Mouse (Mus musculus): ENCODE measurements around the gene Dlg2.

Gene Dlg2

GRCm38 (mm10) chr7:91724397-91724796, 1247.9 kb downstream of the Dlg2 start:
- in situ Hi-C loops (cut with MboI, MseI): no loop called here

DNA sequence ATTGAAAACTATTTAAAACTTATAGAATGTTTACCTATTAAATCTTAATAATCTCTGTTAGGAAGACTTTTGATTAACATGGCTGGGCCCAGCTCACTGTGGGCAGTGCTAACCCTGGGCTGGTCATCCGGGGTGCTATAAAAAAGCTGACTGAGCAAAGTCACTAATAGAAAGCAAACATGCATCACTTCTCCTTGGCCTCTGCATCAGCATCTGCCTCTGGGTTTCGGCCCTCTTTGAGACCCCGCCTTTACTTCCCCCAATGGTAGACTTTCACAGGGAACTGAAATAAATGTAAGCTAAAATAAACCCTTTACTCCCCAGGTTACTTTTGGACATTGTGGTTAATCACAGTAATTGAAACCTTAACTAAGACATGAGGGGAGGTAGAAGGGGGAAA, 1264.3 kb downstream of the Dlg2 start:
- in situ Hi-C loops (cut with MboI, MseI): no loop called here

DNA sequence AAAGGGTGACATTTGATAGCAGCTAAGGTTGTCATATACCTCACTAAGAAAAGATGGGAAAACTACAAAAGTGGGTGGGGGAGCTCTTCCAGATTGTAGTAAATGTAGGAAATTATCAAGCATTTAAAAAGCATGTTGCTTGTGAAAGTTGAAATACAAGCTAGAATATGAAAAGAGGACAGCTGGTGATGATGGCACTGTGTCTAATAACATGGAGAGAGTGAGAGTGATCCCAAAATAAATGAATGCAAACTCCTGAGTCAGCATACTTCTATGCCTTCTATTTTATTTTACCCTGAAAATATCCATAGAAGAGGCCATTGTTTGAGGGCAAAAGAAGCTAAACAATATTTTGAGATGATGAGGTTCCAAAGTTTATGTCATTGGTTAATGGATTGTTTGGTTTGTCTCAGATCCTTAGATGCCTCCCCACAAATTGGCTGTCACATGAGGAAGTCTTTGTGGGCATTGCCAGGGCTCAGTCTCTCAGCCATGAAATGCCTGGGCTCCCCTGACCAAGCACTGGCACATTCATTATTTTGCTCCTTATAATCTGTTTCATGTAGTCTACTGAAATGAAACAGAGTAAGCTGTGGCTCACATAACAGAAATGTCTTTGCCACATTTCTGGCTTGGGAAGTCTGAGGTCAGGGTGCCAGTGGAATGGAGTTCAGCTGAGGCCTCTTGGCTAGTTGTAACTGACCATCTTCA, 1276.8 kb downstream of the Dlg2 start:
- in situ Hi-C loops (cut with MboI, MseI): no loop called here

DNA sequence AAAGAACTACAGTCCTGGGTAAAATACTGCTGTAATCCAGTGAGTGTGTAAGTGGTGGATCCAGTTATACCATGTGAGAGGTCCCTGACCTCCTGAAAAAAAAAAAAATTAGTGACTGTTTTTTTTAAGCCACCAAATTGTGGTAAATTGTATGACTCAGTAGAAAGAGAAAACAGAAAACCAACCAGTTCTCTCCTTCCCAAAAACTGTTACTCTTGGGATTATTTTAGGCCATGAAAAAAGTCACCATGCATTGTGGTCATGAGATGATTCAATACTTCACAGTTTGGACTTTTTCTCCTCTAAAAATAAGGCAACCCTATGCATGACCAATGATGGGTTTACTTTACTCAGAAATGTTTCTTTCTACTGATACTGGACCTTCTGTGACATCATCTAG, 1291.2 kb downstream of the Dlg2 start:
- in situ Hi-C loops (cut with MboI, MseI): no loop called here

DNA sequence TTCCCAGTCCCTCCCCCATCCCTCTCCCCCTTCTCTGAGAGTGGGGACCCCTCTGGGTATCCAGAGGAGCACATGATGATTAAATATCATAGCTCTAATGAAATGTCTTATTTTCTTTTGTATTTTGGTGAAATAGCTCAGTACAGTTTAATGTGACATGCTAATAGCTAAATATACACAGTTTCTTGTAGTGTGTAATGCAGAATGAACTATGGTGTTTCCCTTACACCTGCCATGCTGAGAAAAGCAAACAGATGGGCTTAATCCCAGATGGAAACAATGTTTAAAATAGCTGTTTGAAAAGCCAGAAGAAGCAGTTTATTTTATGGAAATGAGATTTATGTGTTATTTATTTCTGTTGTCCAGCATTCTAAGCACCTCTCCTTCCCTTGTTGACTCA, 1302.2 kb downstream of the Dlg2 start:
- in situ Hi-C loops (cut with MboI, MseI): no loop called here

DNA sequence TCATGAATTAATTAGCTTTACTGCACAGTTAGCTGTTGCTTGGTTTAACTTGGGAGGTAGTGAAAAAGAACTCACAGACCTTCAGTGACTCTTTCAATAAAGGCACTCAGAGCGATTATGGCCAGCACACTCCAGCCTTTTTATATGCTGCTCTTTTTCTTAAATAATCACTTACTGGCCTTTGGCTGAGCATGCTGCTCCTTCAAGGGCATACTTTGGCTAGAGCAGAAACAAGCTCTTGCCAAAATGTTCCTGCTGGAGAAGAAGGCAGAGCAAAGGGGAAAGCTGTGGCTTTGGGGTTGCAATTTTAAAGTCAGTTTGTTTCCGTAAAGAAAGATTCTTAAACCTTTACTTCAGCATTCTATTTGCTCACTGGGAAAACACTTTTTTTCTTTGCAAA, 1308.1 kb downstream of the Dlg2 start:
- in situ Hi-C loops (cut with MboI, MseI): no loop called here

- in situ Hi-C loops (cut with MboI, MseI): no loop called here
Measured at GRCm38 (mm10) chr7:91785445-91785844, 1309.0 kb downstream of the Dlg2 start.

DNA sequence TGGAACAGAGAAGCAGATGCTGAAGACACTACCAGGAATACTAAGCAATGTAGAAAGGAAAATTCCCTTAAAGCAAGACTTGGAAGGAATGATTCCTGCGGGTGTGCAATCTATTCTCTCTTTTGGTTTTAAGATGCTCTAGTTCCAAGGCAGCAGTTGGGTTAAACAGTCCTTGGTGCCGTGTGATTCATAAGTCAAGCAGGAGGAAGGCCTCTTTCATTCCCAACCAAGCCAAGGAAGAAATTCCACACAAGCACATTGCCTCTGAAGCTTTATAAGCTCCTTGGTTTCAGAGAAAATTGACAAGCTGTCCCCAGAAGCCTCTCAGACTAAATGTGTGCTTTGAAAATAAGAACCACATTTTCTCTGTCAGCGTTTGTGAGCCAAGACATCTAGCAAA, 1309.4 kb downstream of the Dlg2 start:
- in situ Hi-C loops (cut with MboI, MseI): no loop called here

- in situ Hi-C loops (cut with MboI, MseI): no loop called here
Measured at GRCm38 (mm10) chr7:91790949-91791564, 1314.6 kb downstream of the Dlg2 start.

DNA sequence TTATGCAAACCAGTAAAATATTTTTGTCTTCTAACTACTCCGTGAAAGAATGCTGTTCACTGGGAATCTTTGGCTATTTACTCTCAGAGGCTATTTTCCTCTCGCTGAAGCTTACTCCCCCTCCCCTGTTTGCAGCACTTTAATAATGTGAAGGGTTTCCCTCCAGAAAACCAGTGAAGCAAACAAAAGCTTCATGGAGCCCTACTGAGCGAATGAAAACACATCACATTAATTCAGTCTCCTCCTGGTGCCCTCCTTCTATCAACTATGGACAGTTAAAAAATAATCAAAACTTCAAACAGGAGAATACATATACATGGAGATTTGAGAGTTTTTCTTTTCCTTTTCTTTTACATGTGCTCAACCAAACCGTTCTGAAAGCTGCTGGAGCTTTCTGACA, 1330.2 kb downstream of the Dlg2 start:
- in situ Hi-C loops (cut with MboI, MseI): no loop called here

GRCm38 (mm10) chr7:91810774-91811173, 1334.3 kb downstream of the Dlg2 start:
- in situ Hi-C loops (cut with MboI, MseI): no loop called here

DNA sequence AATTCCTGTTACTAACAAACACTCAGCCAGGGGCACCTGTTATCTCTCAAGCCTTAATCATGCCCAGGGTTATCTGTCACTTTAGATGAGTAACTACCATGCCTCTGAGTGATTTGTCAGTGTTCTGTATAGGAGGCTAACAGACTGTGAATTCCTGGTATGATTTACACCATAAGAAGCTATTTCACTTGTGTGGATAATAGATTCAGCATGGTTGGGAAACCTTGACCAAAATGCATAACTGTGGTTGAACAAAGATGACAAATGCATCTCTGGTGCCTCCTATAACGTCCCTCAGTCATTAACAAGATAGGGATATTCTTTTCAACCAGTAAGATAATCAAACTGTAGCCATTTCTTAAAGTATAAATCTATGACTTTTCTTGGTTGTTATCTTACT, 1341.5 kb downstream of the Dlg2 start:
- in situ Hi-C loops (cut with MboI, MseI): loop anchor here (5.0 kb wide), 1 partner anchor 56 kb away; no protein-coding TSS in a partner anchor

DNA sequence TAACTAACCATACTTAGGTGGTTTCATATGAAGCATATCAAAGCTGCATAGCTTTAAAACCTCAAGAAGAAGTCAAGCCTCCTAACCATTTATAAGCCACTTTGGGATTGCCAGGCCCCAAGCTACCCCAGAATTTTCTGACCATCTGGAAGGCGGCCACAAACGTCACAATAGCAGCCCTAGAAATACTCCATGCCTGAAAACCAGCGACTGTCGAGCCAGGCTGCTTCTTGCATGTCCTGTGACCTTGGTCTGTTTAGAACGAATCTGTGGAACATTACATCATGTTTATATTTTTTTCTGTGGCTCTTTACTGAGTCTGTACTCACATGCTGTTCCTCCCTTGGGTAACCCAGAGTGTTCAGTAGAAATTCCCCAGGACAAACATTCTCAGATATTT, 1355.7 kb downstream of the Dlg2 start:
- in situ Hi-C loops (cut with MboI, MseI): no loop called here

DNA sequence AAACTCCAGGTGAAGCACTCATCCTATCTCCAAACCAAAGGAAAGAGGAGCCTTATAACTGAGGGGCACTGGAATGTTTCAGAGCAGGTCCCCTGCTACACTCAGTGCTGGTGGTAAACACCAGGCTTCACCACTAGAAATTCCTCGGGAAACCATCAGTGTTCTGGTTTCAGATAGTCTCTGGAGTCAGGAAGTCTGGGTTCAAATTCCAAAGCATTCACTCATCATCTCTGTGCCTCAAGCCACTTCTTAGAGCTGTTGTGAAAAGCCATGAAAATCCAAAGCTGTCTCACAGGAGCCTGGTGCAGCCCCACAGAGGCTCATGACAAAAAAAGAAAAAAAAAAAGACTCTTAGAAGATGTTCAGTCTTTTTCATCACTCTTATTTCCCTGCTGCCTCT, 1369.3 kb downstream of the Dlg2 start:
- in situ Hi-C loops (cut with MboI, MseI): no loop called here

DNA sequence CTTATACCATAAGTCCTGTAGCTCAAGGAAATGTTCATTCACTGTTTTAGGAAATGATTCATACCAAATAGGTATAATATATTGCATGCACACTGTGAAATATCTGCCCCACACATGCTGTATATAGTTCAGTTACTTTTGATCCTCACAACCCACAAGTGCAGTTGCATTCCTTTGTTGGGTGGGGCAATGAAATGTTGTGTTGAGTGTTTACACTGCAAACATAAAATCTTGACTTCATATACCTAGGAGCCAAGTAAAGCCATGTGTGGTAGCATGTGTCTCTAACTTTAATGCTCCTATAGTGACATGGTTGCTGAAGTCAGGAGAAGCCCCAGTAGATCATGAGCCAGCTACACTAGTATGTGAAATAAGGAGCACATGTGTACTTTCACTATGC, 1372.9 kb downstream of the Dlg2 start:
- in situ Hi-C loops (cut with MboI, MseI): no loop called here

DNA sequence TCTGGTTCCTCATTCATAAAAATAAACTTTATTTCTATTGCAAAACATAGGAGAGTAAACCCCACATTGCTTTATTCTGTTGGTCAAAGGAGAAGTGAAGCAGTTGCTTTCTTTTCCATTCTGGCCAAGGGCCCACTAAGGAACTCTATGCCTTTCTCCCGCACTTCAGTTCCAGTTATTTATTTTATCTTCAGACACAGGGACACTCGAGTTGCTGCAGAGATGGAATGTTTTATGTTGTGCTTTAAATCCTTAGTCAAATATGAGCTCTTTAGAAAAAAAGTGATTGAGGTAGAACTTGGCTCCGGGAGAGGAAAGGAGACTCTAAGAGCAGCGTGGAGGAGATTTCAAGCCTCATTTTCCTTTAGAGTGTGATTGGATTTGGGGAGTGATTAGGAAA, 1377.2 kb downstream of the Dlg2 start:
- in situ Hi-C loops (cut with MboI, MseI): no loop called here

DNA sequence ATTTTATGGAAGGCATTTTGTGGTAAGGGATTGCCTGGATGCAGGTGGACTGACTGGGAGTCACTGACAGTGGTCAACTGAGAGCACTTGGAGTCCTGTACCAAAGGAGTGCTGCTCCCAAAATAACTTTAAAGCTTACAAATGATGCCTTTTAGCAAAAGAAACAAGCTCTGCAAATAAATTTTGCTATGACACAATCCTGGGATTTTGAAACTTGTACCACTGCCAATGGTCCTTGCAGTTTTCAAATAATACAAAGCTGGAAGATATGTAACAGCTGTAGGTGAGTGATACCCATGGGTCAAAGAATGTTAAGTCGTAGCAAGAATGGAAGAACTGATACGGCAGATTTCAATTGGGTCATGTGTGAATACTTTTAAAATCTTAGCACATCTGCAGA, 1380.5 kb downstream of the Dlg2 start:
- in situ Hi-C loops (cut with MboI, MseI): no loop called here

- in situ Hi-C loops (cut with MboI, MseI): no loop called here
Measured at GRCm38 (mm10) chr7:91862806-91863531, 1386.5 kb downstream of the Dlg2 start.

DNA sequence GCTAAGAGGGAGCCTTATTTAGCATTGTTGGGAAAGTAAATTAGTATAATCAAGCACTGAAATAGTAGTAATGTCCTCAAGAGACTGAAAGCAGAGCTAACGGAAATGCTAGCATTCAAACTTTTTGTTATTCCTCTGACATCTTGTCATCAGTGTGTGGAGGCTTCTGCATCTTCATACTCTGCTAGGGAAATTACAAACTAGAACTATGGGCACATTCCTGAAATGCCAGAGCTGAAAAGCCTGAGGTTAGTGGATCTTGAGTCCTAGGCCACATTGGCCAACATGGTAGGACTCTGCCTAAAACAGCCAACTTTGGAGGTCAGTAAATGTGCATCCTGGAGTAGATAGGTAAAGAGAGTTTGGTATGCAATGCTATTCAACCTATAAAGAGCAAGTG, 1392.4 kb downstream of the Dlg2 start:
- in situ Hi-C loops (cut with MboI, MseI): no loop called here

DNA sequence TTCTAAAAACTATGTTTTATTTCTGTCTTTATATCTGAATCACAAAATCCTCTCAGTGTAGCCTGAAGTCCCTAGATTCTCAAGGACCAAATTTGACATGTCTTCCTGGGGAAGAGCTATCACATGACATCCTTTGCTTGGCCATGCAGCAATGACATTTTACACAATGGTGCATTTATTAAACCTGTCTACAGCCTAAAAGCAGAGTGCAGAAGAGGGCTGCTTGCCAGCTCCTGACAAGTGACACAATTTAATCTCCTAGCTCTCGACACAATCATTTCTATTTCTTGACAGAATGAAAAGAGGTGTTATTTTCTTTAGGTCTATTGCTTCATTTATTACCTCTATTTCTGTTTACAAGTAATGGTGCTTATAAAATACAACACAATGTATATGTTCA, 1400.4 kb downstream of the Dlg2 start:
- in situ Hi-C loops (cut with MboI, MseI): no loop called here

GRCm38 (mm10) chr7:91877804-91878203, 1401.3 kb downstream of the Dlg2 start:
- in situ Hi-C loops (cut with MboI, MseI): no loop called here

- in situ Hi-C loops (cut with MboI, MseI): no loop called here
Measured at GRCm38 (mm10) chr7:91886336-91886735, 1409.9 kb downstream of the Dlg2 start.

DNA sequence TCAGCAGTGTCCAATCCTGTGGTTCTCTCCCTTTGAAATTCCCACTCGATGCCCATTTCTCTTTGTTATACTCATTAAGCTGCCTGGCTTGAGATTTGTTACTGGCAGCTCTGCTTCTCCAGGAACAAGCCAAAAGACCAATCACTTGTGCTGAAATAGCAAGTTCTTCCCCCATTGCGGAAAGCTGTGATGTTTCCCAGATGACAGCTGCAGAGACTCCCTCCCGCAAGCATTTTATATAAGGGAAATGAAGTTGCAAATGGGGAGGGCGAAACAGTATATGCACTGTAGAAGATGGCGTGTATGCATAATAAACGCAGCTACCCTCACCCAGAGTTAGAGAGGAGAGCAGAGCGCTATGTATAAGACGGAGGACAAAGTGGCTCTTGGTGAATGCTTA, 1417.5 kb downstream of the Dlg2 start:
- in situ Hi-C loops (cut with MboI, MseI): no loop called here
